Mouse (Mus musculus) stomach, embryonic 16.5 days (tissue): ENCODE measurements at regions not wholly inside any gene's neighbourhood (a gene's known extent, or its start where the extent isn't known, plus 50 kb on each side); places are given as distances from the start of the nearest gene placed in this dataset.

ENCODE experiments used
- ATAC-seq: fragments of 200-750 bp; cut with Nextera tagmentation; 2 replicates; pipeline ENCODE4 v1.8.0; 2017; ENCODE audit warnings: moderate number of reproducible peaks, moderate TSS enrichment; ENCODE audit not compliant: insufficient read depth, low FRiP score
- H3K27ac ChIP-seq: fragments of 300-500 bp; sonication (generic); 2 replicates; pipeline ENCODE4 v1.5.1; 2014; ENCODE audit warnings: low read length
- H3K27me3 ChIP-seq: fragments of 300-500 bp; sonication (generic); 2 replicates; pipeline ENCODE4 v1.6.1; 2014; ENCODE audit warnings: low read length, control low read depth, mixed read lengths; ENCODE audit not compliant: control insufficient read depth, insufficient read depth
- H3K36me3 ChIP-seq: fragments of 300-500 bp; sonication (generic); 2 replicates; pipeline ENCODE4 v1.6.1; 2014; ENCODE audit warnings: low read length; ENCODE audit not compliant: control insufficient read depth, insufficient read depth
- H3K4me1 ChIP-seq: fragments of 300-500 bp; sonication (generic); 2 replicates; pipeline ENCODE4 v1.6.1; 2014; ENCODE audit warnings: low read length, control low read depth, mixed read lengths; ENCODE audit not compliant: control insufficient read depth, insufficient read depth
- H3K4me2 ChIP-seq: fragments of 300-500 bp; sonication (generic); 2 replicates; pipeline ENCODE4 v1.6.1; 2014; ENCODE audit warnings: low read depth, low read length, mixed read lengths
- H3K4me3 ChIP-seq: fragments of 300-500 bp; sonication (generic); replicated peaks from 2 replicates; pipeline ENCODE4 v1.5.1; 2014; ENCODE audit warnings: mild to moderate bottlenecking, low read length
- H3K9ac ChIP-seq: fragments of 300-500 bp; sonication (generic); 2 replicates; pipeline ENCODE4 v1.6.1; 2014; ENCODE audit warnings: low read length
- H3K9me3 ChIP-seq: fragments of 300-500 bp; sonication (generic); replicated peaks from 2 replicates; pipeline ENCODE4 v1.6.1; 2016; ENCODE audit warnings: low read length, control low read depth; ENCODE audit not compliant: control insufficient read depth
- WGBS: fragments of 180-500 bp; shearing (Covaris S2); extraction: QIAGEN DNeasy Blood & Tissue Kit; methylation state at CpG from one replicate; pipeline ENCODE4 v1.1.7; 2014; 5-methylcytosine and 5-hydroxymethylcytosine counted together

DNA sequence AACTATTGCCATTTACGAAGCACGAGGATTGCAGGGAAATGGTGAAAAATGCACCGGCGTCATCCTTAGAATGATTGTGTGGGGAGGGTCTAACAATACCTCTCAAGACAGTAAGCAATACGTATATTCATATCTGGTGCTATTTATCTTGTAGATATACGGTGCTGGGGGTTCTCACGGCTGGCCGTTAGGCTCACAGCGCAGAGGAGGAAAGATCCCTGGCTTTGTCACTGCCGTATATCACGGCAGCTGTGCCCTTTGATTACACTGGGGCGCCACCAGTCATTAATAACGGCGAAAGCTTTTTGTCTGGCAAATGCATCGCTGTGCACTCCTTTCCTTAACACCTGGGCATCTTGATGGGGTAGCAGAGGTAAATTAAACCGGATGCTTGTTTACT, 264.8 kb downstream of the Mtx2 start:
- Histone ChIP-seq H3K4me1 (no peaks in the 10 kb centered on the region), H3K36me3 (no peaks in the 10 kb centered on the region), H3K9me3 (no peaks in the 10 kb centered on the region), H3K9ac (no peak overlapping the region), H3K4me2 (no peak overlapping the region), H3K27ac (no peak overlapping the region), H3K4me3 (no peak overlapping the region), H3K27me3 (no peaks in the 10 kb centered on the region)
- no peak for ATAC-seq
- WGBS, result 27% methylated on average over 16 of the region's 16 CpGs

DNA sequence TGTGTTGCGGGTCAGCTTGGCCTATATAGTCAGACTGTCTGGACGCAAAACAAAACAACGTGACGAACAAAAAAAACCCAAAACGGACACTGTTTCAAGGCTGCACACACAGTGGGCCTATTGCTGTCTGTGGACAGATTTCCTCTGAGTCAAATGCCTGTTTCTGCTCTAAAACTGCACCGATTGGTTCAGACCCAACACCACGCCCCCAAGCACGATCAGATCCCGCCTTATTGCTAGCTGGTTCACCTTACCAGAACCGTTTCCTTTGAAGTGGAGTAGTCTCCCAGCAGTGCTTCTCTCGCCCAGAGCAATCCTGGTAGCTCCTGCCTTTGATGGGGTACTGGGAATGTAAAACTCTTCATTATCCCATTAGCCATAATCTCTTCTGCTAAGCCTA, 275.9 kb downstream of the Mtx2 start:
- Histone ChIP-seq H3K4me2 (no peak overlapping the region), H3K4me1 (no peaks in the 10 kb centered on the region), H3K27me3 (no peaks in the 10 kb centered on the region), H3K9ac (no peak overlapping the region), H3K4me3 (no peak overlapping the region), H3K36me3 (no peaks in the 10 kb centered on the region), H3K27ac (no peak overlapping the region), H3K9me3 (no peaks in the 10 kb centered on the region)
- ATAC-seq, result no peak
- 52% methylated on average over 11 of the region's 11 CpGs for WGBS

GRCm38 (mm10) chr2:75112751-75113150, 287.1 kb downstream of the Mtx2 start:
- no peak overlapping the region for H3K4me2 ChIP-seq
- no peaks in the 10 kb centered on the region for H3K9me3 ChIP-seq
- no peak for ATAC-seq
- H3K27me3 ChIP-seq, result no peaks in the 10 kb centered on the region
- no peaks in the 10 kb centered on the region for H3K4me1 ChIP-seq
- no peak overlapping the region for H3K27ac ChIP-seq
- H3K9ac ChIP-seq, result no peak overlapping the region
- H3K36me3 ChIP-seq, result no peaks in the 10 kb centered on the region
- 83% methylated on average over 9 of the region's 9 CpGs for WGBS
- H3K4me3 ChIP-seq, result no peak overlapping the region

- H3K9me3 ChIP-seq, result no peaks in the 10 kb centered on the region
- 34% methylated on average over 6 of the region's 6 CpGs for WGBS
- no peaks in the 10 kb centered on the region for H3K27me3 ChIP-seq
- ATAC-seq, result no peak
- H3K4me3 ChIP-seq, result no peak overlapping the region
- H3K27ac ChIP-seq, result no peak overlapping the region
- H3K9ac ChIP-seq, result no peak overlapping the region
- H3K4me1 ChIP-seq, result no peaks in the 10 kb centered on the region
- H3K4me2 ChIP-seq, result no peak overlapping the region
- H3K36me3 ChIP-seq, result no peaks in the 10 kb centered on the region
Measured at GRCm38 (mm10) chr2:75114375-75114774, 288.8 kb downstream of the Mtx2 start.

- Histone ChIP-seq H3K4me2 (no peak overlapping the region), H3K27ac (no peak overlapping the region), H3K4me1 (no peaks in the 10 kb centered on the region), H3K9me3 (no peaks in the 10 kb centered on the region), H3K4me3 (no peak overlapping the region), H3K27me3 (no peaks in the 10 kb centered on the region), H3K36me3 (no peaks in the 10 kb centered on the region), H3K9ac (no peak overlapping the region)
- 47% methylated on average over 8 of the region's 8 CpGs for WGBS
- no peak for ATAC-seq
Measured at GRCm38 (mm10) chr2:75118348-75118926, 292.8 kb downstream of the Mtx2 start.

GRCm38 (mm10) chr2:75119599-75119998, 294.0 kb downstream of the Mtx2 start:
- no peak overlapping the region for H3K4me2 ChIP-seq
- ATAC-seq, result no peak
- no peak overlapping the region for H3K4me3 ChIP-seq
- 92% methylated on average over 9 of the region's 9 CpGs for WGBS
- H3K27me3 ChIP-seq, result no peaks in the 10 kb centered on the region
- no peak overlapping the region for H3K27ac ChIP-seq
- H3K4me1 ChIP-seq, result no peaks in the 10 kb centered on the region
- no peaks in the 10 kb centered on the region for H3K9me3 ChIP-seq
- no peaks in the 10 kb centered on the region for H3K36me3 ChIP-seq
- H3K9ac ChIP-seq, result no peak overlapping the region

- H3K36me3 ChIP-seq, result no peaks in the 10 kb centered on the region
- 77% methylated on average over 10 of the region's 10 CpGs for WGBS
- H3K9me3 ChIP-seq, result no peaks in the 10 kb centered on the region
- H3K9ac ChIP-seq, result no peak overlapping the region
- H3K27me3 ChIP-seq, result peaks cover 24% of the 10 kb centered on the region
- no peak for ATAC-seq
- no peak overlapping the region for H3K4me2 ChIP-seq
- H3K27ac ChIP-seq, result no peak overlapping the region
- H3K4me1 ChIP-seq, result peaks cover 6% of the 10 kb centered on the region
- no peak overlapping the region for H3K4me3 ChIP-seq
Measured at GRCm38 (mm10) chr2:75133298-75134080, 307.9 kb downstream of the Mtx2 start.

GRCm38 (mm10) chr2:75136618-75137017, 311.0 kb downstream of the Mtx2 start:
- no peak overlapping the region for H3K27ac ChIP-seq
- no peaks in the 10 kb centered on the region for H3K36me3 ChIP-seq
- no peaks in the 10 kb centered on the region for H3K9me3 ChIP-seq
- no peak overlapping the region for H3K9ac ChIP-seq
- H3K4me3 ChIP-seq, result peak overlapping the region; percentile 47; the same call in 1 of the 2 replicates
- peaks cover 6% of the 10 kb centered on the region for H3K4me1 ChIP-seq
- H3K4me2 ChIP-seq, result no peak overlapping the region; the same call in 1 of the 2 replicates
- peaks cover 46% of the 10 kb centered on the region for H3K27me3 ChIP-seq
- WGBS, result 26% methylated on average over 8 of the region's 8 CpGs
- ATAC-seq, result no peak

DNA sequence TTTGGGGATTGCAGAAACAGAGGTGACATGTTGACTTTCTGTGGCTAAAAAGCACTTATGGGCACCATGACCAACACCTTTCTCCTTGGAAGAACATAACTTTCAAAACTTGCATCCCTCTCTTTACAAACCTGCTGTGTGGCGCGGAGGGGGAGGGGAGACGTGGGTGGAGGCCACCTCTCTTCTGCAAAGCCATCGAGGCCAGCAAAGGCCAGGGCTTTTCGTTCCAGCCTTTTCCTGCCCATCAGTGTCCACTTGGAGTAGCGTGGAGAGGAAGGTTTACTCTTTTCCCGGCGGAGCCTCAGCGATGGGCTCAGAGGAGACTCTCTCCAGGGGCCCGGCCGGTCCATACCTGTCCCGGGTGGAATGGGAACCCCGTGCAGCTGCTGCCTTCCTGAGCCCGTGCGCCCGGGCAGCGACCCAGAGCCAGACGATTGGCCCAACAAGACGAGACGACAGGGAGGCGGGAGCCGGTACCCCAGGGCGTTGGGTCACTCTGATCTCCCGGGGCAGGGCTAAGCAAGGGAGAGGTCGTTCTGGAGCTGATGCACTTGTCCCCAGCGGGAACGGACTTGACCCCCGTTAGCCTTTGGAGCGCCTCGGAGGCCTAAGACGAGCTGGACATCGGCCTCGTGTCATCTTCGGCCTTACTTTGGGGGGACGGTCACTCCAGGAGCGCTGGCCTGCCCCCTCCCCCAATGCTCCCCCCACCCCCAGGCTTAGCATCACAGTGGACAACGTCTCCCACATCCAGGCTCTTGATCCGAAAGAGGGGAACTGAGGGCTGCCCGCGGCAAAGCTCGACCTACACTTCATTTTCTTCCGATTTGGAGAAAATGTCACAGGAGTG, 311.8 kb downstream of the Mtx2 start:
- peak overlapping the region; percentile 58 for H3K9ac ChIP-seq
- H3K9me3 ChIP-seq, result no peaks in the 10 kb centered on the region
- H3K36me3 ChIP-seq, result no peaks in the 10 kb centered on the region
- H3K4me1 ChIP-seq, result peaks cover 6% of the 10 kb centered on the region
- peaks cover 46% of the 10 kb centered on the region for H3K27me3 ChIP-seq
- H3K4me2 ChIP-seq, result peak overlapping the region; percentile 73
- peak; percentile 17; the same call in 1 of the 2 replicates for ATAC-seq
- no peak overlapping the region for H3K27ac ChIP-seq
- H3K4me3 ChIP-seq, result peak overlapping the region; percentile 47
- 2% methylated on average over 42 of the region's 42 CpGs for WGBS
